Mouse (Mus musculus) CD4-positive, CD25-positive, alpha-beta regulatory T cell, adult 4 months (primary cell): Measurements from ENCODE around the gene Nsrp1. TPM values are rescaled to one million over a fixed set of nuclear protein-coding genes. Genes with fewer than 3 reads are reported as not detected.

Source experiments
- ATAC-seq: one replicate; pipeline ENCODE4 v1.8.0; 2017
- polyA plus RNA-seq, 2 experiments: library from polyadenylated mRNA; unstranded; fragments of 100-300 nt; shearing (Covaris generic); gene quantifications; one replicate each; pipeline ENCODE4 v1.2.1; 2017

Nsrp1 gene
- polyA plus RNA-seq, 2 experiments from 2014 or later: 53.0 to 83.1 TPM

DNA sequence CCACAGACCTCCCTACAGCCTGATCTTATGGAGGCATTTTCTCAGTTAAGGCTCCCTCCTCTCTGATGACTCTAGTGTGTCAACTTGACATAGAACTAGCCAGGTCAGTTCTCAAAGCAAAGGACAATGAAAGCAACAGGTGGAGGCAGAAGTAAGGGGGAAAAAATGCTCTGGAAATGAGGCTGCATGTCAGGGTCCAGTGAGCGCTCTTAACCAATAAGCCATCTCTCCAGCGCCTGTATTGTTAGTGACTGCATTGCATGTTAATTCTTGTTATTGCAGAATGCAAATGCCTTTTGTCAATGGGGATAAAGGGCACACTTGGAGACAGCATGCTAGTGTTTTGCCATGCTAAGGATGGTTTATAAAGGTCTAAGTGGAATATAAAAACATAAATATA, 35.4 kb downstream of the Nsrp1 start:
- no peak for ATAC-seq

DNA sequence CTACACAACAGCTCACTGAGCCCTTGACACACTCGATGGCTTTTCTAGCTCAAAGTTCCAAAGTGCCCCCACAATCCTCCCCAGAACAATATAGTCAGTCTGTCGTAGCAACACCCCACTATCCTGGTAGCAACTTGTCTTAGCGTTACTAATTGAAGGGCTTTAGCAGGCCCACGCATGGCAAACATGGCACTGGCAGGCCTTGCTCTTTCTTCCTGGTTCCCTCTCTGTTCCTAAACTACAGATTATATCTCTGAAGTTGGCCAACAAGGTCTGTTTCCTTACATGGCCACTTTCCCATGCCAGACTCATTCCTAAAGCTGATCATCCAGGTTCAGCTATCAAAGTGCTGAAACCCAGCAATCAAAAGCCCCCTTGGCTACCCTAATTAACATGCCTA, 36.3 kb downstream of the Nsrp1 start:
- ATAC-seq: no peak

DNA sequence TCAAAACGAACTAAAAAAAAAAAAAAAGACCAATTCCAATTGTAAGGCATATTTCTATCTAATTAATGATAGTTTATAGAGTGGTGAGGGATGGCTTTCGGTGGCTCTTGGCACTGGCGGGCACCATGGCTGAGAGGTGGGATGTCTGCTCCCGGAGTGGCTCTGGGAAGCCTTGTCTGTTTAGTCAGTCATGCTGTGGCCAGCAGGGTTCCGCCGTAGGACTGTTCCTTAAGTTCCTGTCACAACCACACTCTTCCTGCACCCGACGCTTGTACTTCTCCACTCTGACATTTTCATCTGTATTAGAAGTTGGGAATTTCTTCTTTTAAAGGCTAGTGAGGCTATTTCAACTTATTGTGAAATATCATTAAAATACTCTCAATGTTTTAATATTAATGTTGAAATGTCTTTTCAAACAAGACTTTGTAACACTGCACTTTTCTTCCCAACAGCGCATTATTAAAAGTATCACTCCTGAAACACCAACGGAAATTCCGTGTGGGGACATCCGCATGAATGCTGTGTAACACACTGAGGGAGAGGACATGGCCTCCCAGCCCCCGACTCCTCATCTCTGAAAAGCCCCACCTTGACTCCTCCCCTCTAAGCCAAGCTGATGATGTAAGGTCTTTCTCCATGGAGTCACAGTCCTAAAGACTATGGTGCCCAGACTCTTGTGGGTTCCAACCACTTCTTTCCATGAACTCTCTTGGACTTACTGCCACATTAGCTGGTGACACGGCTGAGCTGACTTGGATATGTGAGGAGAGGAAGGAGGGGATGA, 46.9 kb downstream of the Nsrp1 start:
- no peak for ATAC-seq

DNA sequence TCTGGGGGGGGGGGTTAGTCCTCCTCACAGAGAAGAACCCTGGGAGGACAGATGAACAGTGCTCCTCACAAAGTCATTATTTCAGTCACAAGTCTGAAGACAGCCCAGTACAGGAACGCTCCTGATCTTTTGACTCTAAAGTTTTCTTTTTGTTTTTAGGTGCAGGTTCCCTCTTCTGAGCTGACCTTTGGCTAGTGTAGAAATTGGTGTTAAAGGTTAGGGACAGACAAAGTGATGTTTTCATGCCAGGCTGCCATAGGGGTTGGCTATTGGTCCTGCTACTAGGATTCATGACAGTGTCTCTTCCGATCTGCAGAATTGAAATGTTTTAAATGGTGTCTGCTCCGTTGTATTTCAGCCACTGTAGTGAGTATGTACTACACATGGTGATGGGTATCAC, 50.1 kb downstream of the Nsrp1 start:
- ATAC-seq: no peak

DNA sequence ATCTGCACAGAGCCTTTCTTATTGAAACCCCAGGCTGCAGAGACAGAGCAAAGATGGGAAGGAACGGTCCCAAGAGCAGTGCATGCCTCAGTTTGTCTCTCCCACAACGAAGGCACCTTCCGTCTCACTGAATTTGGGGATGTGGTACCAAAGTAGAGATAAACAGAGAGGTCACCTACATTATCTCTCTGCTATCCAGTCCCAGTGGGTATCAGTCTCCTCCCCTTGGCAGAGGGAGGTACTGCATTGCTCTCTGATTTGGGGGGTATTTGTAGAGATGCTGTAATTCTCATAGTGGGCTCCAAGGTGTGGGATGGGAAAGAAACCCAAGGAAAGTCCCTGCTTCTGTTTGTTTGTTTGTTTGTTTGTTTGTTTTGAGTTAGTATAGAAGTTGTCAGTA, 51.7 kb downstream of the Nsrp1 start:
- no peak for ATAC-seq

DNA sequence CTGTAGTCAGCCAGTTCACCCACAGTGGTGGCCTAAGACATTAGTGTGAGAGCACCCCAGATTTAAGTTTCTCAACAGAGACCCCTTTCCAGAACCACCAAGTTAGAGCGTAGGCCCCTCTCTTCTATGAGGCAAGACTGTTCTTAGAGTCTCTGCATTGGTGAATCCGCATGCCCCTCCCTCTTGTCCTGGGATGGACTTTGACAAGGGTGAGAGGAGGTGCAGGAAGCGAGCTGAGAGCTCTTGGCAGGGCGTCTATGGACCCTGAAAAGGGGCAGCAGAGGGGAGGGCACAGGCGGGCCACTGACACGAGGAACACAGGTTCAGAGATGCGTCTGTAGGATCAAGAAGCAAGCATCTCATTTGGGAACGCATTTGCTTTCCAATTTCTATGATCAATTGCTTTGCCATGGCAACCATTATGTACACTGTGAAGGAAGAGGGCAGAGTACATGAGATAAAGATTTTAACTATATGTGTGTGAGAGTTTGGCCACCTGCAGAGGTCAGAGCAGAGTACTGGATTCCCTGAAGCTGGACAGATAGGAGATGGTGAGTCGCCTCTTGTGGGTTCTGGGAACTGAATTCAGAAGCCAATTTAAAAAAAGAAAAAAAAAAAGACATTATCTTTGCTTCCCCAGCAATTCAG, 56.4 kb downstream of the Nsrp1 start:
- no peak for ATAC-seq

DNA sequence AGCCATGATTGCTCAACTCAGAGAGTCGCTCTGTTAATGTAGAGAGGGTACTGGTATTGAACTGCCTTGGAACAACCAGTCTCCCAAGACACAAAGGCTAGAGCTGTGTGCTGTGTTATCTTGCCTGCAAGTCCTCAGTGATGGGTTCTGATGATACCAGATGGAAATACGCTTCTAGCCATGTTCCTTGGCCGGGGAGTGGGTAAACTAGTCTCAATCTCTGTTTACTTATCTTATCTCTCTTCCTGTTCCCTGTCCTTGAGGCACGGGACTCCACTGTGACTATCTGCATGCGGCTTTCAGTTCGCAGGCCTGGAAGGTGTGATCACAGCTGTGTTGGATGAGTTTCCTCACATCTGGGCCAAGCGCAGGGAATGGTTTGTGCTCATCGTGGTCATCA, 58.7 kb downstream of the Nsrp1 start:
- ATAC-seq: no peak

DNA sequence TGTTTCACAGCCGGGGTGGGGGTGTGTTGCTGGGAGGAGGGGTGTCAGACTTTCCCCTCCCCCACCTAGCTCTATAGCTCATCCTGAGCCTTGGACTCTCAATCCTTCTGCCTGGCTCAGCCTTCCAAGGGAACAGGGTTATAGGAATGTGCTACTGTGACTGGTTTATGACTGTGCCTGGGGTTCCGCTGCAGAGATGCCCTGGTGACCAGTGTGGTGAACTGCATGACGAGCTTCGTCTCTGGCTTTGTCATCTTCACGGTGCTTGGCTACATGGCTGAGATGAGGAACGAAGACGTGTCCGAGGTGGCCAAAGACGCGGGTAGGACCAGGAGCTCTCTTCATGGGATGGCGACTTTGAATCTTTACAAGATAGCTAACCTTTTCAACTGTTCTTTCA, 60.2 kb downstream of the Nsrp1 start:
- no peak for ATAC-seq

DNA sequence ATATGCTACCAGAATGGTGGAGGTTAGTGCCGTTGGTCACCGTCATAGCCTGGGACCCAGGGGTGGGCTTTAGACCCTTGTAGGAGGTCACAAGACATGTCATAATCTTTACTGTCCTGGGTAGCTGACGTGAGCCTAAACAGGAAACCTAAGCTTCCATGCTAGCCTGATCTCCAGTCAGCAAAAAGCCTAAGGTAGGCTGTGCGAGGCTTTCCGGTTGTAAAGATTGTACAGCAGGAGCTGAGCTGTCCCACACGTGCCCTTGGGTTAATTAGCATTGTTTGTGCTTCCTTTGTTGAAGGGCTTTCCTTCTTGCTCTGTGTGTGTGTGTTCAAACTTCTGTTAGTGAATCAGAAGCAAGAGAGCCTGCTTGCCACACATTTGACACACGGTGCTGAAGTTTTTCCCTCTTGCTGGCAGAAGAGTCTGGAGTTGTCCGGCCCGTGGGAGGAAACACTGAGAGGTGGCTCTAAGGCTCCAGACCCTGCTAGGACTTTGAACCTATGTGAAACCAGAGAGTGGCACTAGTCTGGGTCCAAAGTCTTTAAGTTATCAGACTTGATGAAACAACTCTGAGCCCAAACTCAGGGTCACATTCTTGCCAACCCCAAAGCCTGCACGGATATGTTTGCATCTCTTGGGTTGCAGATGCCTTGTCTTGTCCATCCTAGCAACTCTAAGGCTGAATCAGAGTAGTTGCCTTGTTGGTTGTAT, 67.3 kb downstream of the Nsrp1 start:
- no peak for ATAC-seq

DNA sequence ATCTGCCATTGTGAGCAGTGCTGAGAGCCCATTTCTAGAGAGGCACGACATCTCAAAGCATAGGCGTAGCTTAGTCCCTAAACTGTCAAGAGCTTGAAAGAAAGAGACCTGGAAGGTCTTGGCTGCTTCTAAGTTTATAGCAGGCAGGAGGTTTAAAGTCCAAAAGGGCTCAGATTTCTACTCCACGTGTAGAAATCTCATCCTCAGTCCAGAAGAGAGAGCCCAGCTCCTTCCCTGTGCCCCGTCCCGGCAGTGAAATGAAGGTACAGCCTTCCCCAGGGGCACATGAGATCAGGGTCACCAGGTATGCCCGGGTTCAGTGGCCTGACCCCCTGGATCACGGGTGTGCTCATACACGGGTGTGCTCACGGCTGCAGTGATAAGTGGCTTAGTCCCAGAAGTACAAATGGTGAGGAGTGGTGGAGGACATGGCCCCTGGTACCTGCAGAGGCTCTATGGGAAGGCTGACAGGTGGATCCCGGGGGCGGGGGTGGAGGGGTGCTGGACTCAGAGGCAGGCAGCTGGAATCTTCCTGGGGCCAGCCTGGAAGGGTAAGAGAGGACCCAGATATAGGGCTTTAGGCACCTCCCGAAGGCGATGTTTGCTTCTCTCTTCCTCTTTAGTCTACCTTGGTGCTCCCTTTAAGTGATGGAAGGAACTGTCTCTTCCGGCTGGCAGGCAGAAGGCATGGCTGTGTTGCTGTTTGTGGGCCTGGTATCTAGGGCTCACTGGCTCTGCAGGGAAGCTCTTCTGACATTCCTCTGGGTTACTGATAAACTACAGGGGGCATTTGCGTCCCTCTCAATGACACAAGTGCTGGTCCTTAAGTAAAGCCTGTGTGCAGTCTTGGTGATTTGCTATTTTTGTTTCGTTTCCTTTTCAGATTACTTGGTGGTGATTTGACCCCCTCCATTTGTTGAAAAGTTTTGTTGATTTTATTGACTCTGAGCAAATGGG, 68.9 kb downstream of the Nsrp1 start:
- ATAC-seq: no peak

DNA sequence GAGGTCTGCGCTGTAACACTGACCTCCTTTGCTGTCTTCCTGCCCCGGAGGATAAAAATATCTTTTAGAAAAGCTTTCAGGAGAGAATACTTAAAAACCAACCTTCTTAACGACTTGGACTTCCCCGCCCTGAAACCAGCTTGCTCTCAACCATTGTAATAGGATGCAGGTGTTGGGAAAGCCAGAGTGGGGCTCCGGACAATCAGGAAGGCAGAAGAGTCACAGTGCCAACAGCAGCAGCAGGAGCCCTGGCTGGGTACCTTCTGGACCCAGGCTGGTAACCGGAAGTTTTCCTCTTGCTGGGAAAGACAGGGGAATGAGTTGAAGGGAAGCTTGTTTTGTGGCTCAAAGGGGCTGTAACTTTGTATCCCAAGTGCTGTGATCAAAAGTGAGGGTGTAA, 71.6 kb downstream of the Nsrp1 start:
- no peak for ATAC-seq

DNA sequence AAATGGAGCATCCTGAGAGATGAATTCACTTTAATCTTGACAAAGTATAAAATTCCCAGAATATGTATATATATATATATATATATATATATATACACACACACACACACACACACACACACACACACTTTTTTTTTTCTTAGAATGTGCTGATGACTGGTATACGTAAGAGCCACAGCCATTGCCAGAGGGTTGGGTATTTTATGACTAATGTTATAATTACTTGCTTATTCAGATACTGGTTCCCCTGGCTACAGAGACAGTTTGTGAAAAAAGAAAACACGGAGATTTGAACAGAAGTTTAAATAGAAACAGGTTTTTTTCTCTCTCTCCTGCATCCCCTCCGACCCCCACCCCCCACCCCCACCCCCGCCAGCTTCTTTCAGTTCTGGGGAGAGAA, 72.4 kb downstream of the Nsrp1 start:
- ATAC-seq: no peak

DNA sequence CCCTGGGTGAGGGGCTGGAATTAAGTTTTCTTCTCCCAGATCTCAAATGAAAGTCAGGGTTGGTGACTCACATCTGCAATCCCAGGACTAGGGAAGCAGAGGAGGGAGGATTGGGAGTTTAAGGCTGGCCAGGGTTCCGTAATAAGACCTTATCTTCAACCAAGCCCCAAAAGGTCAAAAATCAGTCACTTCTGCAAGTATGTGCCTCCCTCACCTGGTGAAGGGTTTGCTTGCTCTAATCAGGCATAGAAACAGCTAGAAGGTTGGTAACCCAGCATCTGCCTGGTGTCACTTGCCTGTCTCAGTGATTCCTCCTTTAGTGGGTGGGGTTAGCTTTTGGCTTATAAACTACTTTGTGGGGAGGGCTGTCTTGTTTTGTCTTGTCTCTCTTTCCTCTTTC, 75.9 kb downstream of the Nsrp1 start:
- ATAC-seq: no peak

DNA sequence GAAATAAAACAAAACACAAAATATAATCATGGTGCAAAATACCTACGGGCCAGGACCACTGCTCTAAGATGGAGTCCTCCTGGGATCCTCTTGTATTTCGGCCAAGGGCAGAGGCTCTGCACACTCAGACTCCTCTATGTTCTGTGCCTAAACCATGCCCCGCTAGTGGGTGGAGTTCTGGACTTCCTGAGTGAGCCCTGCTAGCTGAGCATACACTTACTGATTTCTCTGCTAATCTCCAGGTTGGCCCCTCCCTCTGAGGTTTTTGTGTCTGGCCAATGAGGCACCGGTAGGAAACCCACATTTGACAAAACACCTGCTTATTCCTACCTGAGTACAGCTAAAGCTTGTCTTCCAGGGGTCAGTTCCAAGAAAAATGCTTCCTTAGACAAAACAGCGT, 77.5 kb downstream of the Nsrp1 start:
- no peak for ATAC-seq

DNA sequence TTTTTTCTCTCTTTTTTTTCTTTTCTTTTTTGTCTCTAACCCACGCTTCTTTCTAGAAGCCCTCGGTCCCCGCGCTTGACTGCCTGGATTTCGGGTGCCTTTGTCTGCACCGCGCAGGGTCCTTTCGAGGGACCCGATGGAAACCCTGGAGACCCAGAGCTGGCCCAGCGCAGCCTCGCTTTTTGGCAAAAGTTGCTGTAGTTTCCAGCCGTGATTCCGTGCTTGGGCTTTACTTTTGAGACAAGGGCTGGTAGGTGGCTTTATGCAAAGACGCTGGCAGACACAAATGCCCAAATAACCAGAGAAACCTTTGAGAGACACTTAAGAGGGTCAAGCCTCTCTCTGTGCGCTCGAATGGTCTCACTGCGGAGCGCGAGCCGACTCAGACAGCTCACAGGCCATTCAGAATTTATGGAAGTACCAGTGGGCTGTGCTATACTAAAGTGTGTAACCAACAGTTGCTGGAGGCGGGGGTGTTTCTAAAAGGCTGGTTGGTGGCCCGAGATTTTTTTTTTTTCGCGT, 79.5 kb downstream of the Nsrp1 start:
- no peak for ATAC-seq

DNA sequence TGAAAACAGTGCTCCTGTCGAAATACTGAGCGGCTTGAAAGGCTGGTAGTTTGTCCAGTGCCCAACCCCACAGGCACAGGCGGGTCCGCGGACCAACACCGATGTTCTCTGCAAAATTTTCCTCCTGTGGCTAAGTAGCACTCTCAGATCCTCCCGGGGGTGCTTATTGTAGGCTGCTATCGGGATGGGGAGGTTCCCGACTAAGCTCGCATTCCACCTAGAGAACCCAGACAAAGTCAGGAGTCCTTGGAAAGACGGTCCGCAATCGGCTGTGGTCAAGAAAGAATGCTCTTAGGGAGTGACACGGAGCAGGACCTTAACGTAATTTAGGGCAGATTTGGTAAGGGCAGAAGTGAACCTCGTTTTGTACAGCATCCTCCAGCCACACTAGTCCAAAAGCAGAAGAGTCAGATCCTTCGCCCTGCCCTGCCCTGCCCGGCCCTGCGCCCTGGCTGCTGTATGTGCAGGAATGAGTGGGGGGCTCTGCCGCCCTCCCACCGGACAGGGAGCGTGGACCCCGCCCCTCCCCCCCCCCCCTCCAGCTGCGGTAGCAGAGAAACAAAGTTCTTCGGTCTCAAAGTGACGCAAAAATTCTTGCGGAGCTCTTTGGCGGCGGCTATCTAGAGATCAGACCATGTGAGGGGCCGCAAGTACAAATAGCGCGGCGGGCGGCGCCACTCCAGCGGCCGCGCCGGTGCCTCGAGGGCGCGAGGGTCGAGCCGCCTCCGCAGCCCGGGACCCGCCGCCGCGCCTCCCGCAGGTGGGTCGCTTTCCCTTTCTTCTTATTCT, 80.1 kb downstream of the Nsrp1 start, which contains the start of gene Slc6a4:
Gene Slc6a4, plus strand, starts transcription at position 688 of the 789 bp plus-strand sequence.
- ATAC-seq: no peak

DNA sequence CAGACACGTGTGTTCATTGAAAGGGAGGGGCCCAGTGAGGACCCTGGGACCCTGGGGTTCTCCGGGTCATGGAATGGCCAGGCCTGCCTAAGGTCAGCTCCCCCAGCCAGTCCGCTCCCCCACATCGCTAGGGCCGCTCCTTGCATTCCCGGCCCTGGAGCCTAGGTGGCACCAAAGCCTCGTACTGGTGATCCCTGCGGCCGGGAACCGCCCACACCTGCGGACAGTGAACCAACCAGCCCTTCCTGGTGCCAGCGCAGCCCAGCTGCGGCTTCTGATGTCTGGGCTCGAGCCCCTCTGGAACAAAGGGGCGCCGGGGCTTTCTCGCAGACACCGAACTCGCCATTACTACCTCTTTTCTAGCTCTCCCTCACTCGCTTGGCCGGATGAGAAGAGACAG, 80.9 kb downstream of the Nsrp1 start:
- ATAC-seq: peak; percentile 65

DNA sequence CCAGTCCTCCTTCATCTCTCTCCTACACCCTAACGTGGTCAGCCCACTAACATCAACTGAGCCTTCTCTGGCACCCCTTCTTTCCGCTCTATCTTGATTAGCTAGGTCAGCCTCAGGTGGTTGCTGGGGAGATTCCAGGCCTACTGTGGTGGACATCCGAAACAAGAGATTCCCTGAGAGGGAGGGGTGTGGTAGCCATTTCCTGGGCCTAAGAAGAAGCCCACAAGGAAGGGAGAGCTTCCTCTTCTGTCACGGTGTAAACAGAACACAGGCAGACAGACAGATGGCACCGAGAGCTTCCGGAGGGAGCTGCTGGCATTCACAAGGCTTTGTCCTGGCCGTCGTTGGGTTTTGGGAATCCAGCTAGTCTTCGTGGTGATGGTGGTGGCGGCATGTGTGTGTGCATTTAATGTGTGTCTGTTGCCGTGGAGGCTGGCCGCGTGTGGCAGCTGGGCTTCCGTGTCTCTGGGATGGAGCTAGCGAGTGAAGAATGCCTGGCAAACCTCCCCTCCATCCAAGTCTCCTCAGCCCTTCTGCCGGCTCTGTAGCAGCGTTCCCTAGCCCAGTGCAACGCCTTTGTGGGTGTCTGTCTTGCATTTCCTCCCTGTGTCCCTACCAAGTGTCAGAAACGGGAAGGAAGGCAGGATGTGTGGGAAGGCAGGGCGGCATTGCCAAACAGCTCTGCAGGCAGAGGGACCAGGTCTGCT, 82.1 kb downstream of the Nsrp1 start:
- ATAC-seq: no peak
